Mouse (Mus musculus) neutrophil, adult 65 days (primary cell): ENCODE data around the gene Scgb1b15. TPM values are rescaled to one million over a fixed set of nuclear protein-coding genes. Genes with fewer than 3 reads are reported as not detected.

Experiments used
- total RNA-seq: library from RNA; stranded (reverse); gene quantifications from 2 replicates; pipeline ENCODE4 v1.2.4, GENCODE M21; 2023

Scgb1b15 gene
- not detected in 2 replicates for total RNA-seq

DNA sequence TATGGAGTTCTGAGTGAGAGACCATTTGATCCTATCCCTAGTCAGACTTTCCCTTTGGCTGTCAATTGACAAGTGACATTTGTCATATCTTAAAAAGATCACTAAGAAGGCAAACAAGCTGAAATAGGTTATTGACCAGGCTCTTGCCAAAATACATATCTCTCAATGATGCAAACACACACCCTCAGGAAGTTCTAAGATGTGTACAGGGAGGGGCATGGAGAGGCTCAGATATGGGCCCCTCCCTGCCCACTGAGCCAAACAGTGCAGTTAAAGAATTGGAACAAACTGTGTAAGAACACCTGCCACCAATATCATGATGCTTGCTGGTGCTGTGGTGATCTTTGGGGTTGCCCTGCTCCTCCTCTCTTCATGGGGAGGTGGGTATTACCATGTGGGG is at the start of gene Scgb1b15:
Gene Scgb1b15, plus strand, starts transcription at position 301 of the 400 bp plus-strand sequence.

DNA sequence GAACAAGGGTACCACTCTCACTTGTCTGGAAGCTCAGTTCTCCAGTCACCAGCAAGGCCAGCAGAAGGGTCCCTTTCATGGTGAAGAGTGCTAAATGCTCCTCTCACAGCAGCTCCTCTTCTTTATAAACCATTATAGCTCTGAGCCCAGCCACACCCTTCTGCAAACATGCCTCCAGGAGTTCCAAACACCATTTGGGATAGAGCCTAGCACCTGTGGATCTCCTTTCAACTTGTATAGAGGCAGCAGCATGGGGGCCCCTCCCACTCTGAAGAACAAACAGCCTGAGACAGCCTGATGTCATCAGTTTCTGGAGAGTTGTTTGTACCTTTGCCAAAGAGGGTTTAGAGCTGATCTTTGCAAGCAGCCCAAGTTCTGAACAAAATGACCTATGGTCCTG is 6.8 kb upstream of the Scgb1b15 start, which contains the start of gene Scgb2b15:
Gene Scgb2b15, minus strand, starts transcription at position 101 of the 400 bp plus-strand sequence.

Other genes with a start within 250 kb of the Scgb1b15 start
- not detected in 2 replicates for gene Scgb2b15, start 6.9 kb upstream of the Scgb1b15 start, total RNA-seq
- gene Scgb2b17, start 220.0 kb downstream of the Scgb1b15 start, total RNA-seq = not detected in 2 replicates
- gene Scgb1b17, start 226.9 kb downstream of the Scgb1b15 start, total RNA-seq = not detected in 2 replicates